12 mouse cellular contexts compared by ENCODE assay signal in the genomic region with DNA sequence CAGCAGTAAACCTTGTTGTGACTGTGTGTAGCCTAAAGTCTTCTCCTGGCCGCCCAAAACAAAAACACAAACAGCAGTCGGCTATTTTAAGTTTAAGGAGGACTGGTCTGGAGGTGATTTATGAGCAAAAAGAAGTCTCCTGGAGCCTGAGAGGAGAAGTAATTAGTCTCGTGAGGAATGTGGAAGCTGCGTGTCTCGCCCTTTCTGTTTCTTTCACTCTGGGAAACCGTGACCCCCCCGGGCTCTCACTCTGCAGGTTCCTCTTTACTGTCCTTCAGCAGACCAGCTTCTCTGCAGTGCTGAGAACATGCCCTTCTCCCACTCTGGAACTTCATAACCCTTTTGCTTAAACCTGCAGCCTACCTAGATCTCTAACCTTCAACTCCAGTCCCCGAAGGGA. TPM values are rescaled to one million over a fixed set of nuclear protein-coding genes. Genes with fewer than 3 reads are reported as not detected.
DNase-seq lines count a peak whose midpoint lies in the region; TF ChIP-seq lines count a peak whose summit lies in the region.
"Had no signal": no experiment of that assay in that cellular context is flagged by ENCODE, and none has a peak within 500 bp of the region (broad histone marks: within the 10 kb centered on the region; RNA-seq: fewer than 3 reads in every experiment).

No protein-coding gene starts in this region.

- peak; percentile 39 for DNase-seq in kidney, postnatal 10 days
- DNase-seq in kidney, postnatal 25 days = no peak
- peak; percentile 70 to 78 for DNase-seq in B cell, adult 2 months
- DNase-seq in cerebellum, postnatal 10 days = no peak
- DNase-seq in retina, postnatal 1 day = no peak
- no peak for DNase-seq in adrenal gland, postnatal 25 days
- DNase-seq: embryo, embryonic 11 days; gastrocnemius, postnatal 36 days; heart, postnatal 10 days had no signal

- H3K4me1 ChIP-seq in bone marrow macrophage, adult 2 months (ENCODE audit: control insufficient read depth, insufficient read depth, low read length) = peaks cover 46% of the 10 kb centered on the region

- H3K79me2 ChIP-seq in macrophage (ENCODE audit: inconsistent target) = peaks cover 11% of the 10 kb centered on the region; the same call in 1 of the 2 replicates

- no peak for TF ChIP-seq POLR2A in bone marrow macrophage, adult 2 months (IDR thresholded peaks at IDR 0.05; ENCODE audit: borderline replicate concordance, low read depth, low read length)

- TF ChIP-seq CTCF in bone marrow macrophage, adult 2 months (IDR thresholded peaks at IDR 0.05; ENCODE audit: low read depth, low read length) = no peak

- H3K27ac ChIP-seq in bone marrow macrophage, adult 2 months (ENCODE audit: insufficient read depth, low read depth, low read length) = peak overlapping the region; percentile 100
- H3K27ac ChIP-seq in macrophage = peak overlapping the region; percentile 97

- H3K36me3 ChIP-seq in macrophage (ENCODE audit: inconsistent target) = no peaks in the 10 kb centered on the region

- 6% methylated on average over 6 of the region's 8 CpGs for WGBS in macrophage (ENCODE audit: missing documents)

- peak overlapping the region; percentile 34 for H3K4me3 ChIP-seq in bone marrow macrophage, adult 2 months (ENCODE audit: insufficient read depth, low read length)
- H3K4me3 ChIP-seq in macrophage (ENCODE audit: inconsistent target) = no peak overlapping the region
- H3K4me3 ChIP-seq: myocyte had no signal

RNA-seq across cellular contexts. Expression of gene Ptp4a2, which starts 22.3 kb away (rescaled TPM):
- 365 TPM in 2 replicates for polyA plus RNA-seq in bone marrow macrophage, adult 2 months (2012; ENCODE audit: insufficient read depth, insufficient read length, missing spikeins)
- 100 to 1,000 TPM in 15 of 26 experiments, 10 to 100 TPM in 11; 46.4 to 227 (median 119) TPM for total RNA-seq in macrophage (2018; cell fraction: chromatin; rRNA removed)
- 100 to 1,000 TPM; 226 to 449 (median 347) TPM for total RNA-seq in macrophage (2018; cell fraction: cytosol; rRNA removed)
- 100 to 1,000 TPM; 100 to 894 (median 218) TPM for total RNA-seq in macrophage (2018; cell fraction: nucleus; rRNA removed)
- 220 to 982 TPM (median 230 TPM) in 3 replicates for polyA plus RNA-seq in macrophage (2018)
- 401 TPM in 2 replicates for total RNA-seq in adrenal gland, postnatal 25 days (2021)

RNA-seq across cellular contexts. Expression of gene Khdrbs1, which starts 46.6 kb away (rescaled TPM):
- polyA plus RNA-seq in bone marrow macrophage, adult 2 months (2012; ENCODE audit: insufficient read depth, insufficient read length, missing spikeins) = 67.0 and 67.1 TPM in 2 replicates
- 100 to 1,000 TPM in 22 of 26 experiments, 10 to 100 TPM in 4; 78.6 to 300 (median 190) TPM for total RNA-seq in macrophage (2018; cell fraction: chromatin; rRNA removed)
- total RNA-seq in macrophage (2018; cell fraction: cytosol; rRNA removed) = 10 to 100 TPM; 50.6 to 74.3 (median 65.3) TPM
- 100 to 1,000 TPM in 16 of 26 experiments, 10 to 100 TPM in 10; 64.4 to 276 (median 115) TPM for total RNA-seq in macrophage (2018; cell fraction: nucleus; rRNA removed)
- 60.8 to 81.1 TPM (median 62.9 TPM) in 3 replicates for polyA plus RNA-seq in macrophage (2018)
- total RNA-seq in adrenal gland, postnatal 25 days (2021) = 81.6 and 89.4 TPM in 2 replicates

Comparison
In these comparisons a context has a peak if more than half of its experiments do, and no peak if none do; other contexts are left out.
1. DNase-seq: peak in kidney, postnatal 10 days (single experiment) and B cell, adult 2 months (2 of 2); none in kidney, postnatal 25 days (0 of 2), cerebellum, postnatal 10 days (0 of 2), retina, postnatal 1 day (single experiment) and adrenal gland, postnatal 25 days (single experiment).